Mouse (Mus musculus) stomach, postnatal 0 days (tissue): ENCODE results near the gene Ckmt1.

Source experiments
- CTCF ChIP-seq: IDR thresholded peaks from 2 replicates; pipeline ENCODE4 v1.5.1; 2016; ENCODE audit warnings: antibody characterized with exemption, low read depth, mild to moderate bottlenecking, moderate library complexity
- EP300 ChIP-seq: optimal IDR thresholded peaks from 2 replicates; pipeline ENCODE3; 2016; ENCODE audit warnings: antibody characterized with exemption

GRCm38 (mm10) chr2:121329492-121329891, 28.0 kb upstream of the Ckmt1 start:
- no peak for TF ChIP-seq CTCF
- TF ChIP-seq EP300: no peak
